Mouse (Mus musculus) G1E (cell line): Measurements from ENCODE around the gene Calhm2.

Source experiments
- CTCF ChIP-seq: IDR thresholded peaks from 2 replicates; pipeline ENCODE4 v1.5.1; 2012; ENCODE audit warnings: low read depth, low read length, inconsistent platforms, mixed read lengths
- TAL1 ChIP-seq: conservative IDR thresholded peaks from 2 replicates; pipeline ENCODE4 v1.6.1; 2012; ENCODE audit warnings: low read depth, low read length, inconsistent platforms, mixed read lengths

DNA sequence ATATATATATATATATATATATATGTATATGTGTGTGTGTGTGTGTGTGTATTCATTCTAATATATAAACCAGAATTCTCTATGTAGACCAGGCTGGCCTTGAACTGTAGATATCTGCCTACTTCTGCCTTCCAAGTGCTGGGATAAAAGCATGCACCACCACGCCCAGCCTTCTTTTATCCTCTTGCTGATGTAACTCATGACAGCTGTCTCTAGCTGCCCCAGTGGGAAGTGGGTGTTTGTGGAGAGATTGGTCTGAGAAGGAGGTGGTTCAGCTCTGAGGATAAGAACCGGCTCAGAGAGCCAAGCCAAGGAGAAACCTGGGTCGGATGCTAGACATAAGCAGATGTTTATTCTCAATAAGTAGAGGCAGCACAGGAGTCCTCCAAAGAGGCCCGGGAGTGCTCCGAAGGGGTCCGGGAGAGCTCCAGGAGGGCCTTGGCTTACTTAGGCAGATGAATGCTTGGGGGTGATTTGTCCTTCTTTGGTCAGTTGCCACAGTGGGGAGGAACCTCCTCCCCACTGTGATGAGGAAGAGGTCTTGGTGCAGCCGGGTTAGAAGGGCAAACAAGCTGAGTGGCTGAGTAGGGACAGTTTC lies 29.6 kb upstream of the Calhm2 start:
- TF ChIP-seq CTCF (no peak), TAL1 (no peak)
